Mouse (Mus musculus) neural tube, embryonic 11.5 days (tissue): Measurements from ENCODE around the gene Olfr263. TPM values are rescaled to one million over a fixed set of nuclear protein-coding genes. Genes with fewer than 3 reads are reported as not detected.

Experiments
- ATAC-seq: fragments of 200-750 bp; cut with Nextera tagmentation; 2 replicates; pipeline ENCODE4 v1.8.0; 2017; ENCODE audit warnings: moderate number of reproducible peaks, mild to moderate bottlenecking, moderate TSS enrichment, moderate library complexity; ENCODE audit not compliant: insufficient read depth, low FRiP score, low TSS enrichment
- DNase-seq: peaks from one replicate; pipeline ENCODE4 v3.0.0-alpha.2; 2015; ENCODE audit warnings: low spot score
- H3K27ac ChIP-seq: fragments of 300-500 bp; sonication (generic); 2 replicates; pipeline ENCODE4 v1.5.1; 2014; ENCODE audit warnings: low read depth, mild to moderate bottlenecking, low read length
- H3K27me3 ChIP-seq: fragments of 300-500 bp; sonication (generic); 2 replicates; pipeline ENCODE4 v1.6.1; 2014; ENCODE audit warnings: mild to moderate bottlenecking, low read length, mixed read lengths; ENCODE audit not compliant: control insufficient read depth, insufficient read depth
- H3K36me3 ChIP-seq: fragments of 300-500 bp; sonication (generic); 2 replicates; pipeline ENCODE4 v1.6.1; 2014; ENCODE audit warnings: mild to moderate bottlenecking, low read length, moderate library complexity, mixed read lengths; ENCODE audit not compliant: control insufficient read depth, insufficient read depth
- H3K4me1 ChIP-seq: fragments of 300-500 bp; sonication (generic); 2 replicates; pipeline ENCODE4 v1.6.1; 2014; ENCODE audit warnings: low read length, mixed read lengths; ENCODE audit not compliant: control insufficient read depth, insufficient read depth
- H3K4me2 ChIP-seq: fragments of 300-500 bp; sonication (generic); 2 replicates; pipeline ENCODE4 v1.6.1; 2014; ENCODE audit warnings: low read depth, mild to moderate bottlenecking, moderate library complexity
- H3K4me3 ChIP-seq: fragments of 300-500 bp; sonication (generic); 2 replicates; pipeline ENCODE4 v1.5.1; 2014; ENCODE audit warnings: low read depth, low read length
- H3K9ac ChIP-seq: fragments of 300-500 bp; sonication (generic); 2 replicates; pipeline ENCODE4 v1.6.1; 2014; ENCODE audit warnings: mild to moderate bottlenecking, low read length
- H3K9me3 ChIP-seq: fragments of 300-500 bp; sonication (generic); 2 replicates; pipeline ENCODE4 v1.6.1; 2016; ENCODE audit warnings: low read length; ENCODE audit not compliant: control insufficient read depth
- WGBS: fragments of 180-500 bp; shearing (Covaris S2); extraction: QIAGEN DNeasy Blood & Tissue Kit; methylation state at CpG from one replicate; pipeline ENCODE4 v1.1.7; 2014; 5-methylcytosine and 5-hydroxymethylcytosine counted together
- polyA plus RNA-seq: library from polyadenylated mRNA; unstranded; fragments of >200 nt; fragmentation: Nextera tagmentation; extraction: Ambion mirVana; gene quantifications from 2 replicates; pipeline ENCODE4 v1.2.1, GENCODE M21; 2014

The Olfr263 gene
- polyA plus RNA-seq, 1 experiment from 2014 or later, result not detected

DNA sequence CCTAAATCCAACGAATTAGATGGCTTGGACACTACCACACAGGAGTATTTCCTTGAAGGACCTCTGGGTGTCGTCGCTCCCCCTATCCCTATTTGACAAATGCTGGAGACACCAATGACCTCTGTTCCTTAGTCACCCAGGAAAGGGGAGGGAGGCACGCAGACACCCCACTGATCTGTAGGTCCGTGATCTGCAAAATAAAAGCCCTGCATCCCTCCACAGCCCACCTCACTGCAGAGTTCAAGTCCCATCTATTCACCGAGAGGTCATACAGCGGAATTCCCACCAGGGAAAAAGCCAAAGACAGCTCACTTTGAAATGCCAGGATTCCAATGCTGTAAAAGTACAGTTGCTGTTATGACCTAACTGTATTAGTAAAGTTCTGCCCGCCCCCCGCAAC lies 28.6 kb downstream of the Olfr263 start:
- peak overlapping the region; percentile 85; the same call in 1 of the 2 replicates for H3K4me2 ChIP-seq
- H3K4me1 ChIP-seq, result no peaks in the 10 kb centered on the region
- no peaks in the 10 kb centered on the region for H3K27me3 ChIP-seq
- H3K9me3 ChIP-seq, result no peaks in the 10 kb centered on the region
- WGBS, result 6% methylated on average over 9 of the region's 9 CpGs
- no peak for ATAC-seq
- H3K4me3 ChIP-seq, result peak overlapping the region; percentile 63; the same call in 1 of the 2 replicates
- H3K36me3 ChIP-seq, result no peaks in the 10 kb centered on the region
- DNase-seq, result no peak
- H3K9ac ChIP-seq, result no peak overlapping the region
- no peak overlapping the region for H3K27ac ChIP-seq

DNA sequence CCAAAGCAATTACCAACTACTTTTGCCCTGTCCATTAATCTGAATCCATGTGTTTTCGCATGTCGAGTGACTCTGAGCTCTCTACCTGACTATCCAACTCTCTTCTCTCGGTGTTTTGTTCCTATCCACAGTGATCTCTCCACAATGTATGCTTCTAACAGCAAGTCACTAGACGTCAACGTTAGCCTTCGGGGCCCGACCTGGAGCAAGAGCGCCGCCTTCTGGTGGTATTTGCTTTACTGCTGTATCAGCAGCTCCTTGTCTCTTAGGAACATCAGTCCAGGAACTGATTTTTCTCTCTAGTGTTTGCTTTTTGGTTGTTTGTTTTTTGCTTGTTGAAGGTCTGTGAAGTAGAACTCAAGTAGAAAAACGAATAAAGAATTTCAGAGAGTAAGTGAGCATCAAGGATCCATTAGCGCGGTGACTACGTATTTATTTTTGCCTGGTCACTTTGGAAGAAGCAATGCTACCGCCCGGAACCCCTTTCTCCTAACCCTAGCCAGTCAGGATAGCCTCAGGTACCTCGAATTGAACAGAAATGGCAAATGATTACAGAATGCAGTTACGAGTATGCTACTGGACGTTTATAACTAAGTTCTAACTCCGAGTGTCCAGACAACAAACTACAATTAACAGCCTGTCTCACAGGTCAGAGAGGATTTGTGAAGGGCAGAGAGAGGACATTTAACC lies 29.5 kb downstream of the Olfr263 start:
- Histone ChIP-seq H3K27ac (no peak overlapping the region), H3K4me3 (peak overlapping the region; percentile 63), H3K4me1 (no peaks in the 10 kb centered on the region), H3K36me3 (no peaks in the 10 kb centered on the region), H3K9ac (no peak overlapping the region), H3K27me3 (no peaks in the 10 kb centered on the region), H3K9me3 (no peaks in the 10 kb centered on the region), H3K4me2 (peak overlapping the region; percentile 85)
- ATAC-seq (peak; percentile 23; the same call in 1 of the 2 replicates), DNase-seq (peak; percentile 85)
- under 1% methylated on average over 19 of the region's 19 CpGs for WGBS

DNA sequence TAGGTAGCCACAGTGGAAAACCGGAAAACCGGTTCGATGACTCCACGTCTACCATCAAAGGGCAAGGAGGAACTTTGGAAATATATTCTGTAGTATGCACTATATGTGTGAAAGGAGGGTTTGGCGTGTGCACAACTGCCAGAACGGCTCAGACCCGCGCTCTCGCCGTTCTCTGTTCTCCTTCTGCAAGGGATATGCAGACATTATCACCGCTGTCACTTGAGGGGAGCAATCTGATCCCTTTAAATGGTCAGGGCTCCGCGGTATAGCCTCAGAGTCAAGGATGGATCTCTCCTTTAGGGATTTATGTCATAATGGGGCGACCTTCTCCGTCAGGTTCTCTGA lies 30.0 kb downstream of the Olfr263 start:
- Histone ChIP-seq H3K36me3 (no peaks in the 10 kb centered on the region), H3K4me3 (peak overlapping the region; percentile 63), H3K4me1 (no peaks in the 10 kb centered on the region), H3K9me3 (no peaks in the 10 kb centered on the region), H3K27ac (no peak overlapping the region), H3K27me3 (no peaks in the 10 kb centered on the region), H3K9ac (0 out of 2 replicates have a peak overlapping the region, but pooled peaks have one; percentile 26), H3K4me2 (peak overlapping the region; percentile 85)
- WGBS, result under 1% methylated on average over 15 of the region's 15 CpGs
- ATAC-seq (no peak), DNase-seq (peak; percentile 45)

DNA sequence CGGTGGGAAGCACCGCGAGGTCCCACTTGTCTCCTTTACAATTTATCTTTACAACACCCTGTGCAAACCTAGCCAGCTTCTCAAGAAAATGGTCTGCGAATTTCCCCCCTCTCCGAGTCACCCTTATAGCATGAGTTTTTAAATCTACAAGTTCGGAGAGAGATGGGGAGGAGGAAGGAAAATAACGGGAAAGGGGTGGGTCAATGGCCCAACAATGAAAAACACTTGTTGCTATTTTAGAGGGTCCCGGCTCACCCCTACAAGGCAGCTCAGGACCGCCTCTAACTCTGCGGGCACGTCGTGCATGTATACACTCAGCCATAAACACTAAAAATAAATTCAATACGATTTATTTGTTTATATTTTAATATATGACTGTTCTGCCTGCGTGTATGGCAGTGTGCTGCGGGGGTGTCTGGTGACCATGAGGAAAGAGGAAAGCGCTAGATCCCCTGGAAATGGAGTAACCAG lies 30.6 kb downstream of the Olfr263 start:
- Histone ChIP-seq H3K9me3 (no peaks in the 10 kb centered on the region), H3K4me3 (peak overlapping the region; percentile 63), H3K27me3 (no peaks in the 10 kb centered on the region), H3K4me2 (peak overlapping the region; percentile 85), H3K27ac (no peak overlapping the region), H3K9ac (no peak overlapping the region), H3K36me3 (no peaks in the 10 kb centered on the region), H3K4me1 (no peaks in the 10 kb centered on the region)
- ATAC-seq (0 out of 2 replicates have a peak, but pooled peaks have one; percentile 10), DNase-seq (peak; percentile 27)
- WGBS, result under 1% methylated on average over 16 of the region's 16 CpGs

DNA sequence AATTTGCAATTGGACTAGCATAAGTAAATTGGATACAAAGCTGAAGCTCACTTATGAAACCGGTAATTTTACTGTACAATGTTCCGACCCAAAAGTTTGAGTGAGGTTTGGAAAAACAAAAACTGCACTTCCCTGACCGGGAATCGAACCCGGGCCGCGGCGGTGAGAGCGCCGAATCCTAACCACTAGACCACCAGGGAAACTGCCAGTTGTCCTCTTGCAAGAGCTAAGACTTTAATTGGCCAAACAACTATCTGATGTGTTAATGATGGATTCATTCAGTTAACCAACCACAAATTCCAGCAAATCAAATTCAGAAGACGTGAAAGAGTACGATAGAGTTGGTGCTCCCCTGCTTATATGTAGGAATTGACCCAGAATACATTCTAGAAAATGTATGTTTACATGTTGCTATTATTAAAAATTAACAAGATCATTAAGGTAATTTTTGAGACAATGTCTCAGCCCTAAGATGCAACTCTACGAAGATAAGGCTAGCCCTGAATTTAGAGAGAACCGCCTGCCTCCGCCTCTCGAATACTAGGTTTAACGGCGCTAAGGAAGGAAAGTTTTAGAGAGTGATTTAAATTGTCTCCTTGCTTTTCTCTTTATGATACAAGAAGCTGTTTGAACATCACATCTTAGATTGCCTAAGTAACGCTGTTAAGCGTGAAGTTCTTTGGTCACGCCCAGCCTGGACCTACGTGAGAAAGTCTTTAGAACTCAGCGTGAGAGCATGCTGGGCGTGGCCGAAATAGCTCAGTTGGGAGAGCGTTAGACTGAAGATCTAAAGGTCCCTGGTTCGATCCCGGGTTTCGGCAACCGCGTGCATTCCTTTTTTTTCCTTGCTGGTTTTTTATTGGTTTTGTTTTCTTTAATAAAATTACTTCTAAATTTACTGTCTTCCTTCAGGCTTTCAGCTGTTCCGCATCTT lies 31.5 kb downstream of the Olfr263 start:
- ATAC-seq (peak; percentile 89), DNase-seq (peak; percentile 93)
- Histone ChIP-seq H3K4me3 (peak overlapping the region; percentile 63), H3K4me2 (peak overlapping the region; percentile 85), H3K27me3 (no peaks in the 10 kb centered on the region), H3K36me3 (no peaks in the 10 kb centered on the region), H3K9me3 (no peaks in the 10 kb centered on the region), H3K4me1 (no peaks in the 10 kb centered on the region), H3K9ac (no peak overlapping the region), H3K27ac (no peak overlapping the region)
- WGBS, result under 1% methylated on average over 32 of the region's 32 CpGs

DNA sequence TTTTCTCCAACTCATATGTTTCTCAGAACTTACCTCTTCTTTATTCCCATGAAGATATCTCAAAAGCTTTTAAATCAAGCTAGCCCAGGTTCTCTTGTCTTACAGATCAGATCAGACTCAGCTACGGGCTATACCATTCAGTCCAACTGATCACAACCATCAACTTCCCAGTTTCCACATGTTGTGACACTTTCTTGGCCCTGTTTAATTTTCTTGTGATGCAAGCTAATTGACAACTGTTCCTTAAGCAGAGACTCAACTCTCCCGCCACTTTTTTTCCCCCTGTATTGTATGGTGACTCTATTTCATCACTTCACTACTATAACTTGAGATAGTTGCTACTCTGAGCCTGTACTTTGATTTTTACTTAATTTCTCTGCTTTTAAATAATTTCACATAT lies 32.2 kb downstream of the Olfr263 start:
- Histone ChIP-seq H3K4me3 (peak overlapping the region; percentile 63), H3K9me3 (no peaks in the 10 kb centered on the region), H3K9ac (no peak overlapping the region), H3K36me3 (no peaks in the 10 kb centered on the region), H3K27ac (no peak overlapping the region), H3K27me3 (no peaks in the 10 kb centered on the region), H3K4me2 (peak overlapping the region; percentile 17), H3K4me1 (no peaks in the 10 kb centered on the region)
- no peak for DNase-seq
- no peak for ATAC-seq
- 51% methylated on average over 2 of the region's 2 CpGs for WGBS

DNA sequence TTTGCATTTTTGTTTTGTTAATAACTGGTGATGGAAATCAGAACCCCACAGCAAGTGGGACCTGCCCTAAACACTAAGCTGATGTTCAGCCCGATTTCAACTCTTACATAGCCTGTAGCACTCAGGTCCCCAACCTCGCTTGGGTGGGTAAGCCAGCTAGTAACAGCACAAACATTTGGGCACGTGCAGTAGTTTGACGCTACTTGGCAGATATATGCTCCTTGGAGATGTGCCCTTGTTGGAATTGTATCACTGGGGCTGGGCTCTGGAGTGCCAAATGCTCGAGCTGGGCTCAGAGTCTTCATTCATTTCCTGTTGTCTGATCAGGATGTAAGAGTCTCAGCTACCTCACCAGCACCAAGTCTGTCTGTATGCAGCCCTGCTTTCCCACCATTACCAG lies 33.2 kb downstream of the Olfr263 start:
- no peaks in the 10 kb centered on the region for H3K27me3 ChIP-seq
- no peak overlapping the region for H3K27ac ChIP-seq
- H3K4me2 ChIP-seq, result no peak overlapping the region
- no peak overlapping the region for H3K9ac ChIP-seq
- H3K4me3 ChIP-seq, result no peak overlapping the region
- no peaks in the 10 kb centered on the region for H3K4me1 ChIP-seq
- H3K9me3 ChIP-seq, result no peaks in the 10 kb centered on the region
- 59% methylated on average over 5 of the region's 5 CpGs for WGBS
- no peak for ATAC-seq
- no peak for DNase-seq
- no peaks in the 10 kb centered on the region for H3K36me3 ChIP-seq

DNA sequence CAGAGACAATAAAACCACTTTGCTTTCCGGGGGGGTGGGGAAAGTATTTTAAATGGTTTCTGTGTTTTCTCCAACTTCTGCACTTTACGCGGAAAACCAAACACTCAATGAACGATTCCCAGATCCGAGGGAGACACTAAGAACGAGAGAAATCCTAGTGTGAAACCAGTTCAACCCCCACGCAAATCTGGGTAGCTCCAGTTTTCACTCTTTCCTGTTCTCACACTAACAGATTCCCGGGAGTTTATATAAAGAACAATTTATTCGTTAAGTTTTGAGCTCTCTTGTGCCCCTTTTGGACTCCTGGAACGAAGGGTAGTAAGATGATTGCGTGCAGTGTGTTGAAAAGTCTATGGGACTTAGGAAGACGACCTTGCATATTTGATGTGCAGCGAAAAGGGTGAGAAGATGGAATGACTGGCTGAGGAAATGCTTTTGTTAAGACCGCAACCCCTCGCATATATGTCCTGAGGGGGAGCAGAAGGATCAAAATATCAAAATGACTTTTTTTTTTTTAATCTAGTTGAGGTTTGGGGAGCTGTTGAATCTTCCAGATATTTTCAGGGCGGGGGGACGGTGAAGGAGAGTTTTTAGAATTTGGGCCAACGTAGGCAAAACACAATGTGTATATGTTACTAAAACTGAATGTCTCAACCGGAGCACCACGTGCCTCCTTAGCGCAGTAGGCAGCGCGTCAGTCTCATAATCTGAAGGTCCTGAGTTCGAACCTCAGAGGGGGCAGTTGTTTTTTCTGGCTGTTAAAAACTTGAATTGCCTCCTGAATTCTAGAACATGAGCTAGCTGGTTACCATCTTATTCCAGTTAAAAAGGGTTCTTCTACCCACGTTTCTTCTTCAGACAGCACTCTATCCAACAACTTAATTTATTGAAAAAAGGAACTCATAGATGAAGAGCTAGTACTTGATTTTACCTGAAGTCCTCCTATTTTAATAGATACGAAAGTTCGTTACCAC lies 37.8 kb downstream of the Olfr263 start:
- peak; percentile 81 for DNase-seq
- 1% methylated on average over 27 of the region's 27 CpGs for WGBS
- no peak overlapping the region for H3K27ac ChIP-seq
- H3K4me2 ChIP-seq, result peak overlapping the region; percentile 53
- ATAC-seq, result peak; percentile 35; the same call in 1 of the 2 replicates
- no peaks in the 10 kb centered on the region for H3K4me1 ChIP-seq
- no peaks in the 10 kb centered on the region for H3K36me3 ChIP-seq
- peak overlapping the region; percentile 48 for H3K4me3 ChIP-seq
- H3K9ac ChIP-seq, result peak overlapping the region; percentile 47; the same call in 1 of the 2 replicates
- no peaks in the 10 kb centered on the region for H3K9me3 ChIP-seq
- H3K27me3 ChIP-seq, result no peaks in the 10 kb centered on the region
